Mouse (Mus musculus) olfactory bulb, adult 2 months (tissue): ENCODE measurements around the gene Pla2g6. TPM values are rescaled to one million over a fixed set of nuclear protein-coding genes. Genes with fewer than 3 reads are reported as not detected.
A peak's percentile ranks its signal among the peaks of the same experiment; 100 is the strongest.

Experiments used
- H3K27ac ChIP-seq: fragments of 200-500 bp; 2 replicates; pipeline ENCODE4 v1.5.1; 2012; ENCODE audit warnings: low read depth, low read length; ENCODE audit not compliant: insufficient read depth
- H3K4me1 ChIP-seq: fragments of 200-500 bp; 2 replicates; pipeline ENCODE4 v1.6.1; 2012; ENCODE audit warnings: low read length; ENCODE audit not compliant: control insufficient read depth, insufficient read depth
- H3K4me3 ChIP-seq: fragments of 200-500 bp; 2 replicates; pipeline ENCODE4 v1.5.1; 2012; ENCODE audit warnings: mild to moderate bottlenecking, low read depth, low read length, moderate library complexity; ENCODE audit not compliant: insufficient read depth
- CTCF ChIP-seq: fragments of 200-500 bp; IDR thresholded peaks from 2 replicates; pipeline ENCODE4 v1.5.1; 2012; ENCODE audit warnings: low read depth, mild to moderate bottlenecking, low read length, moderate library complexity; ENCODE audit not compliant: insufficient read depth
- POLR2A ChIP-seq: fragments of 200-500 bp; IDR thresholded peaks from 2 replicates; pipeline ENCODE4 v1.6.1; 2012; ENCODE audit warnings: mild to moderate bottlenecking, low read depth, low read length, moderate library complexity; ENCODE audit not compliant: insufficient read depth
- WGBS: fragments of 180-500 bp; shearing (Covaris S2); methylation state at CpG from one replicate; pipeline ENCODE4 v1.1.7; 2018; 5-methylcytosine and 5-hydroxymethylcytosine counted together
- polyA plus RNA-seq: library from polyadenylated mRNA; stranded (reverse); fragments of >200 nt; gene quantifications from 2 replicates; pipeline ENCODE4 v1.2.4, GENCODE M21; 2012; ENCODE audit warnings: low replicate concordance; ENCODE audit not compliant: missing spikeins, insufficient read depth, insufficient read length

Gene Pla2g6
- polyA plus RNA-seq, 1 experiment, result not detected

- 9% methylated on average over 20 of the region's 20 CpGs for WGBS
- peak overlapping the region; percentile 73 for H3K27ac ChIP-seq
- H3K4me3 ChIP-seq, result peak overlapping the region; percentile 59
- TF ChIP-seq CTCF (no peak), POLR2A (no peak)
- H3K4me1 ChIP-seq, result peaks cover 29% of the 10 kb centered on the region
These were observed 924 bp downstream of the Pla2g6 start for GRCm38 (mm10) chr15:79326971-79327961.

- Histone ChIP-seq H3K4me1 (peaks cover 29% of the 10 kb centered on the region), H3K4me3 (no peak overlapping the region), H3K27ac (no peak overlapping the region)
- WGBS, result 87% methylated on average over 4 of the region's 4 CpGs
- TF ChIP-seq CTCF (no peak), POLR2A (no peak)
These were observed 1.9 kb downstream of the Pla2g6 start for GRCm38 (mm10) chr15:79326264-79326663.

- H3K27ac ChIP-seq, result no peak overlapping the region
- 87% methylated on average over 3 of the region's 3 CpGs for WGBS
- H3K4me1 ChIP-seq, result peaks cover 29% of the 10 kb centered on the region
- no peak overlapping the region for H3K4me3 ChIP-seq
- TF ChIP-seq POLR2A (no peak), CTCF (no peak)
These were observed 2.4 kb downstream of the Pla2g6 start for GRCm38 (mm10) chr15:79325742-79326141.

GRCm38 (mm10) chr15:79324373-79324772 lies 3.8 kb downstream of the Pla2g6 start:
- TF ChIP-seq POLR2A (no peak), CTCF (no peak)
- H3K4me1 ChIP-seq, result peaks cover 29% of the 10 kb centered on the region
- H3K27ac ChIP-seq, result no peak overlapping the region
- H3K4me3 ChIP-seq, result no peak overlapping the region
- 91% methylated on average over 3 of the region's 3 CpGs for WGBS

GRCm38 (mm10) chr15:79323791-79324155 lies 4.4 kb downstream of the Pla2g6 start:
- 71% methylated on average over 4 of the region's 4 CpGs for WGBS
- no peak for TF ChIP-seq POLR2A
- TF ChIP-seq CTCF, result no peak
- H3K27ac ChIP-seq, result no peak overlapping the region; the same call in 1 of the 2 replicates

GRCm38 (mm10) chr15:79322991-79323790 lies 5.0 kb downstream of the Pla2g6 start:
- H3K27ac ChIP-seq, result no peak overlapping the region; the same call in 1 of the 2 replicates
- 74% methylated on average over 6 of the region's 6 CpGs for WGBS
- H3K4me3 ChIP-seq, result no peak overlapping the region
- TF ChIP-seq POLR2A (no peak), CTCF (no peak)
- peaks cover 29% of the 10 kb centered on the region for H3K4me1 ChIP-seq

More at GRCm38 (mm10) chr15:79323791-79324155, 4.4 kb downstream of the Pla2g6 start:
- H3K4me1 ChIP-seq, result peaks cover 29% of the 10 kb centered on the region
- H3K4me3 ChIP-seq, result no peak overlapping the region

- whole genome bisulfite sequencing, result 81% methylated on average over 11 of the region's 11 CpGs
- Histone ChIP-seq H3K4me3 (no peak overlapping the region), H3K27ac (no peak overlapping the region), H3K4me1 (peaks cover 25% of the 10 kb centered on the region)
- TF ChIP-seq POLR2A (no peak), CTCF (no peak)
These were observed 5.8 kb downstream of the Pla2g6 start for GRCm38 (mm10) chr15:79322281-79322990.

GRCm38 (mm10) chr15:79321733-79322190 lies 6.4 kb downstream of the Pla2g6 start:
- Histone ChIP-seq H3K4me3 (no peak overlapping the region), H3K4me1 (peaks cover 19% of the 10 kb centered on the region), H3K27ac (no peak overlapping the region)
- 83% methylated on average over 5 of the region's 5 CpGs for WGBS
- TF ChIP-seq CTCF, result no peak
- no peak for TF ChIP-seq POLR2A
